In genomic region chr10:69306205-69306604, GRCm38 (mm10) we compare ENCODE assay signal across 8 mouse cellular contexts. TPM values are rescaled to one million over a fixed set of nuclear protein-coding genes. Genes with fewer than 3 reads are reported as not detected.
DNase-seq lines count a peak whose midpoint lies in the region; ATAC-seq and TF ChIP-seq lines count a peak whose summit lies in the region.

No protein-coding gene starts in this region.

- TF ChIP-seq POLR2A in small intestine, adult 2 months (IDR thresholded peaks at IDR 0.05; ENCODE audit: low read depth, low read length): no peak

- 0 out of 2 replicates have a peak overlapping the region, but pooled peaks have one; percentile 22 for H3K9ac ChIP-seq in liver, embryonic 12.5 days

- H3K4me2 ChIP-seq in liver, embryonic 12.5 days: peak overlapping the region; percentile 49

- peak; percentile 83; the same call in 1 of the 2 replicates for TF ChIP-seq CTCF in small intestine, adult 2 months (IDR thresholded peaks at IDR 0.05; ENCODE audit: extremely low read depth, insufficient read length, insufficient replicate concordance, low read depth, low read length)

- no peak overlapping the region for H3K4me3 ChIP-seq in heart, embryonic 10.5 days
- no peak overlapping the region for H3K4me3 ChIP-seq in liver, embryonic 12.5 days
- H3K4me3 ChIP-seq in small intestine, adult 2 months (ENCODE audit: low read depth, low read length): no peak overlapping the region

- no peaks in the 10 kb centered on the region for H3K27me3 ChIP-seq in heart, embryonic 10.5 days (ENCODE audit: insufficient read depth, poor library complexity, severe bottlenecking)
- no peaks in the 10 kb centered on the region for H3K27me3 ChIP-seq in liver, embryonic 12.5 days (replicated peaks)
- no peaks in the 10 kb centered on the region for H3K27me3 ChIP-seq in small intestine, adult 2 months (ENCODE audit: control insufficient read depth, insufficient read depth, low read length)

- peaks cover 16% of the 10 kb centered on the region for H3K4me1 ChIP-seq in heart, embryonic 10.5 days
- H3K4me1 ChIP-seq in liver, embryonic 12.5 days: peaks cover 25% of the 10 kb centered on the region
- peaks cover 7% of the 10 kb centered on the region; the same call in 1 of the 2 replicates for H3K4me1 ChIP-seq in small intestine, adult 2 months (ENCODE audit: control insufficient read depth, insufficient read depth, insufficient read length, low read length)

- H3K36me3 ChIP-seq in heart, embryonic 10.5 days: no peaks in the 10 kb centered on the region
- no peaks in the 10 kb centered on the region for H3K36me3 ChIP-seq in liver, embryonic 12.5 days
- no peaks in the 10 kb centered on the region for H3K36me3 ChIP-seq in small intestine, adult 2 months (ENCODE audit: control insufficient read depth, insufficient read depth, low read length)

- no peak overlapping the region for H3K27ac ChIP-seq in heart, embryonic 10.5 days
- H3K27ac ChIP-seq in liver, embryonic 12.5 days: peak overlapping the region; percentile 73
- H3K27ac ChIP-seq in small intestine, adult 2 months (ENCODE audit: insufficient read depth, low read depth, low read length): no peak overlapping the region

- WGBS in heart, embryonic 10.5 days: 46% methylated on average over 14 of the region's 14 CpGs
- WGBS in liver, embryonic 12.5 days (ENCODE audit: insufficient replicate concordance): 32% methylated on average over 14 of the region's 14 CpGs
- 21% methylated on average over 14 of the region's 14 CpGs for WGBS in small intestine, adult 2 months

- H3K9me3 ChIP-seq in heart, embryonic 10.5 days: no peaks in the 10 kb centered on the region
- H3K9me3 ChIP-seq in liver, embryonic 12.5 days (replicated peaks): no peaks in the 10 kb centered on the region

- DNase-seq in heart, adult 18-20 months: peak; percentile 37 to 71
- DNase-seq in heart, embryonic 10.5 days (ENCODE audit: low spot score): no peak
- peak; percentile 41 for DNase-seq in 3134 (ENCODE audit: extremely low read depth, insufficient read length, low spot score)
- peak; percentile 16 for DNase-seq in T-cell, adult 2 months (ENCODE audit: low spot score)
- peak; percentile 25 for DNase-seq in gastrocnemius, postnatal 25 days

- ATAC-seq in liver, embryonic 12.5 days: 0 out of 2 replicates have a peak, but pooled peaks have one; percentile 14
- no peak for ATAC-seq in cerebellum, adult (ENCODE audit: insufficient number of reproducible peaks, low FRiP score, low TSS enrichment)

RNA-seq across cellular contexts. Expression of gene Cdk1, which starts 46.5 kb away (rescaled TPM):
- 1 to 10 TPM; 1.4 to 1.6 TPM for total RNA-seq in heart, adult 18-20 months (2021)
- 411 and 465 TPM in 2 replicates for polyA plus RNA-seq in heart, embryonic 10.5 days (2016; fragmentation: Nextera tagmentation; extraction: Ambion mirVana)
- total RNA-seq in gastrocnemius, postnatal 25 days (2021): 1 to 10 TPM; 2.0 to 2.3 TPM
- polyA plus RNA-seq in liver, embryonic 12.5 days (2016; fragmentation: Nextera tagmentation; extraction: Ambion mirVana): 319 and 336 TPM in 2 replicates
- polyA plus RNA-seq in small intestine, adult 2 months (2012; rRNA removed): 18.6 and 25.3 TPM in 2 replicates

Comparison
In these comparisons a context has a peak if more than half of its experiments do, and no peak if none do; other contexts are left out.
1. RNA of gene Cdk1, which starts 46.5 kb away (polyA plus RNA-seq): 411 to 465 TPM in heart, embryonic 10.5 days and 319 to 336 TPM in liver, embryonic 12.5 days; 18.6 to 25.3 TPM in small intestine, adult 2 months; every median in the first group is over 10 times any median in the second.